Mouse (Mus musculus) midbrain, postnatal 0 days (tissue): ENCODE measurements at regions not wholly inside any gene's neighbourhood (a gene's known extent, or its start where the extent isn't known, plus 50 kb on each side); places are given as distances from the start of the nearest gene placed in this dataset.

Source experiments
- ATAC-seq: fragments of 200-750 bp; cut with Nextera tagmentation; 2 replicates; pipeline ENCODE4 v1.8.0; 2017; ENCODE audit warnings: moderate number of reproducible peaks, mild to moderate bottlenecking, moderate TSS enrichment, moderate library complexity; ENCODE audit not compliant: low FRiP score
- DNase-seq: peaks from one replicate; pipeline ENCODE4 v3.0.0-alpha.2; 2015; ENCODE audit warnings: low spot score
- H3K27ac ChIP-seq: fragments of 300-500 bp; sonication (generic); 2 replicates; pipeline ENCODE4 v1.5.1; 2014; ENCODE audit warnings: low read depth, mild to moderate bottlenecking, low read length, mixed read lengths
- H3K27me3 ChIP-seq: fragments of 300-500 bp; sonication (generic); 2 replicates; pipeline ENCODE4 v1.6.1; 2014; ENCODE audit warnings: low read length, control low read depth, mixed read lengths; ENCODE audit not compliant: insufficient read depth
- H3K36me3 ChIP-seq: fragments of 300-500 bp; sonication (generic); 2 replicates; pipeline ENCODE4 v1.6.1; 2014; ENCODE audit warnings: low read length, control low read depth, mixed read lengths; ENCODE audit not compliant: insufficient read depth
- H3K4me1 ChIP-seq: fragments of 300-500 bp; sonication (generic); 2 replicates; pipeline ENCODE4 v1.6.1; 2014; ENCODE audit warnings: mild to moderate bottlenecking, control low read depth, antibody characterized with exemption, low read length, mixed read lengths; ENCODE audit not compliant: insufficient read depth
- H3K4me2 ChIP-seq: fragments of 300-500 bp; sonication (generic); 2 replicates; pipeline ENCODE4 v1.6.1; 2014; ENCODE audit warnings: low read depth, mild to moderate bottlenecking, low read length, mixed read lengths; ENCODE audit not compliant: poor library complexity, severe bottlenecking
- H3K4me3 ChIP-seq: fragments of 300-500 bp; sonication (generic); 2 replicates; pipeline ENCODE4 v1.5.1; 2014; ENCODE audit warnings: low read depth, mild to moderate bottlenecking, low read length, moderate library complexity
- H3K9ac ChIP-seq: fragments of 300-500 bp; sonication (generic); replicated peaks from 2 replicates; pipeline ENCODE4 v1.6.1; 2014; ENCODE audit warnings: mild to moderate bottlenecking, low read length, moderate library complexity, mixed read lengths; ENCODE audit not compliant: poor library complexity, severe bottlenecking
- H3K9me3 ChIP-seq: fragments of 300-500 bp; sonication (generic); 2 replicates; pipeline ENCODE4 v1.6.1; 2016; ENCODE audit warnings: low read length, control low read depth
- CTCF ChIP-seq: IDR thresholded peaks from 2 replicates; pipeline ENCODE4 v1.5.1; 2016; ENCODE audit warnings: antibody characterized with exemption, mild to moderate bottlenecking
- WGBS: fragments of 180-500 bp; shearing (Covaris S2); extraction: QIAGEN DNeasy Blood & Tissue Kit; methylation state at CpG from one replicate; pipeline ENCODE4 v1.1.7; 2014; 5-methylcytosine and 5-hydroxymethylcytosine counted together

DNA sequence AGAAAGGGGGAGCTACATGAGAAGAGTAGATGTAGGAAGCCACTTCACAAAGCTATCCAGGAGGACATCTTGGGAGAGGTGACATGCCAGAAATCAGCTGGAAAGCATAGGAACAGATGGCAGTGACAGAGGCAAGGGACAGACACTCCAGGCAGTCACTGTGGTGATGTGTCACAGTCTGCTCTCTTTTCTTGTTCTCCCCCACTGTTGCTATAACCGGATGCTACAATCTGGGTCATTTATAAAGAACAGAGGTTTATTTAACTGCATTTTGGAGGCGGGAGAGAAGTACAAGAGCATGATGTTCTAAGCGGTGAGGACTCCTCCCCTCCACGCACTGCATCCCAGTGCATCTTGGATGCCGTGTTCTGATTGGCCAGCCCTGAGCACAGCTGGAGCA lies 133.8 kb upstream of the Med13l start:
- Histone ChIP-seq H3K4me1 (peaks cover 4% of the 10 kb centered on the region; the same call in 1 of the 2 replicates), H3K27ac (no peak overlapping the region), H3K4me3 (no peak overlapping the region), H3K4me2 (no peak overlapping the region), H3K9ac (no peak overlapping the region), H3K27me3 (no peaks in the 10 kb centered on the region), H3K36me3 (no peaks in the 10 kb centered on the region), H3K9me3 (no peaks in the 10 kb centered on the region)
- no peak for DNase-seq
- 65% methylated on average over 5 of the region's 5 CpGs for WGBS
- no peak for ATAC-seq
- TF ChIP-seq CTCF = no peak

DNA sequence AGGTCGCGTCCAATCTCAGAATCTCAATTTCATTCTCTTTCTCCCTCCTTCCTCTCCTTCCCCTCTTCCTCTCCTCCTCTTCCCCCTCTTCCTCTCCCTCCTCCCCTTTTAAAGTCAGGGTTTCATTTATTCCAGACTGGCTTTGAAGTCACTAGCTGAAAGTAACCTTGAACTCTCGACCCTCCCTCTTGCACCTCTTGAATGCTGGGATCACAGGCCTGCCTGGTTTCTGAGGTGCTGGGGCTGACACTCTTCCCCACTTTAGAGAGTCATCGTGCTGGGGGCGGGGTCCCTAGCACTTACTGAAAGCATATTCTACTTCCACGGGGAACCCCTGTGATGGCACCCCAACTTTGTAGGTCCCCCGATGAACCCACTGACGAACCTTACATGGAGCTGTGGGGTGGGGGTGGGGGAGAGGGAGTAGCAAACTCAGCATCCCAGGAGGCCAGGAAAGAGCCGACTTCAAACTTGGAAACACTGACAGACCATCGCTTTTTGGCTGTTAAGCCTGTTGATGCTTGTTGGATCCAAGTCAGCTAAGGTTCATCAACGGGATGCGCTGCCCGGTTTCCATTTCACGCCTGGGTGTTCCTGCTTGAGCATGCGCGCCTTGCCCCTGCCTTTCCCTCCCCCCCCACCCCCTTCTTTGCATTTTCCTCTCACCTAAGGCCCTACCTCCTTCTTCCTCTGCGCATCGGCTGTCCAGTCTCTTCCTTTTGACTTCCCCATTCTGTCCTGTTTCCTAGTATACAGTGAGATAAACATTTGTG lies 132.0 kb upstream of the Med13l start:
- Histone ChIP-seq H3K9ac (no peak overlapping the region), H3K9me3 (no peaks in the 10 kb centered on the region), H3K4me2 (no peak overlapping the region), H3K4me1 (no peaks in the 10 kb centered on the region), H3K27ac (no peak overlapping the region), H3K27me3 (no peaks in the 10 kb centered on the region), H3K4me3 (no peak overlapping the region), H3K36me3 (no peaks in the 10 kb centered on the region)
- DNase-seq (no peak), ATAC-seq (no peak)
- 87% methylated on average over 18 of the region's 18 CpGs for WGBS
- TF ChIP-seq CTCF = no peak

DNA sequence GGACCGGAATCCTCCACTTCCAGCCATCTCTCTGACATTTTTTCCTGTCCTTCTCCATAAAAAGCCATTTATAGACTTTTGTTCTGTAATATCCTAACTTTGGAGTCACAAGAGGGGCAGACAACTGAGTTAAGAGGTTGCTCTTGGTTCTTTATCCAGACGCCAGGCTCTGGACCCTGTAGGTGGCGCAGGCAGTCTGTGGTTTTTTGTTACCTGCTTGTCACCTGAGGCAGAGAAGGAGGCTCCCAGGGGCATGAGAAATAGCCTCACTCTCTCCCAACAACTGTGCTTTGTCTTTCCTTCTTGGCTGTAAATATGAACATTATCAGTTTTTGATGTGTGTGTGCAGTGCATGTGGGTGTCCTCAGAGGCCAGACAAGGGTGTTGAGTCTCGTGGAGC lies 126.9 kb upstream of the Med13l start:
- H3K4me2 ChIP-seq = no peak overlapping the region
- no peaks in the 10 kb centered on the region for H3K36me3 ChIP-seq
- DNase-seq (no peak), ATAC-seq (no peak)
- H3K9ac ChIP-seq = no peak overlapping the region
- 78% methylated on average over 4 of the region's 4 CpGs for WGBS
- H3K27ac ChIP-seq = no peak overlapping the region
- peaks cover 7% of the 10 kb centered on the region; the same call in 1 of the 2 replicates for H3K4me1 ChIP-seq
- TF ChIP-seq CTCF = peak; percentile 28; the same call in 1 of the 2 replicates
- peaks cover 17% of the 10 kb centered on the region for H3K27me3 ChIP-seq
- H3K9me3 ChIP-seq = no peaks in the 10 kb centered on the region
- H3K4me3 ChIP-seq = no peak overlapping the region

DNA sequence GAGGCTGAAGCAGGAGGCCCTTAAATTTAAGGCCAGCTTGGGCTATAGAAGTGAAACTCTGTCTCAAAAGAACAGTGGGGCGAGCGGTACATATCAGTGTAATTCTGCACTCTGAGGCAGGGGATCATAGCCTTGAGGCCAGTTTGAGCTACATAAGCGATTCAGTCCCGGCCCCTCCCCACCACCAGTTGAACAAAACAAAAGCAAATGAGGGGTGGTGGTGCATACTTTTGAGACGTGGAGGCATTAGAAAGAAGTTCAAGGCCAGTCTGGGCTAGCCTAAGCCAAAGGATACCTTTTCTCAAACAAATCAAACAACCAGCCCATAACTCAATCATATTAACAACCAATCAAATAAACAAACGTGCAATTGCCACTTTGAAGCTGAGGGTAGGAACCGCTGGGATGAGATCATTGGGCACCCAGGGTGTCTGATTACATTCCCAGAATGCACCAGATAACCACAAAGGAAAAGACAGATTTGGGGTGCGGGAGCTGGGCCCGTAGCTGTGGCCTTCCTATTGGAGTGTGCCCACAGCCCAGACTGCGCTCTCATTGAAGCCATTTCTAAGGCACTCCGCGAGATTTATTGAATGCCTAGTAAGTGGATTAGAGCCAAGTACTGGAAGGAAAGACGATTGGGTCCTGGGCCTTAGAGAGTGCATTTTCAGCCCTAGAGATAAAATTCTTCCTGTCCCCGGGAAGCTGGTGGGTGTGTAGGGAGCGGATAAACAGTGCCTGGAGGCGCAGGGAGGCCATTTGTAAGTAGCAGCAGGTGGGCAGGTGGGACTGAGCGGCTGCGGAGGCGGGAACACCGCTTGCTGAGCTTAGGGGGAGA lies 125.5 kb upstream of the Med13l start:
- Histone ChIP-seq H3K36me3 (no peaks in the 10 kb centered on the region), H3K4me3 (no peak overlapping the region), H3K27me3 (peaks cover 17% of the 10 kb centered on the region), H3K27ac (no peak overlapping the region), H3K9me3 (no peaks in the 10 kb centered on the region), H3K4me2 (no peak overlapping the region), H3K9ac (no peak overlapping the region), H3K4me1 (peaks cover 7% of the 10 kb centered on the region; the same call in 1 of the 2 replicates)
- ATAC-seq = no peak
- 22% methylated on average over 20 of the region's 20 CpGs for WGBS
- peak; percentile 34 for DNase-seq
- TF ChIP-seq CTCF = no peak

DNA sequence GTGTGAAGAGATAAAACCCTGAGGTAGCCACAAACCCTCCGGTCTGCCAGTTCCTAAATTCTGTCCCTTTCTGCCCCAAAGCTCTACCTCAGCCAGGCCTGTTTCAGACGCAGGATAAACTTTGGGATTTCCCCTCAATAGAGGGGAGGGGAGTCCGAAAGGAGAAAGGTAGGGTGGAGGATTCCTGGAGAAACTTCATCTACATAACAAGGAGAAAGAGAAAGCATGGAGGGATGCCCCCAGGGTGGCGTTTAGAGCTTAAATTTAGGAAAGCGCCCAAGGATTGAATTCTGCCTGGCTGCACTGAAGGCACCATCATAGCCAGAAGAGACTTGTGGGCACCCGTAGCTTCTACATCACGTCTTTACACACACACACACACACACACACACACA lies 124.9 kb upstream of the Med13l start:
- H3K9me3 ChIP-seq = no peaks in the 10 kb centered on the region
- H3K27me3 ChIP-seq = peaks cover 17% of the 10 kb centered on the region
- no peaks in the 10 kb centered on the region for H3K36me3 ChIP-seq
- no peak for ATAC-seq
- no peak for DNase-seq
- H3K4me3 ChIP-seq = no peak overlapping the region
- H3K27ac ChIP-seq = no peak overlapping the region
- no peak for TF ChIP-seq CTCF
- 30% methylated on average over 7 of the region's 7 CpGs for WGBS
- H3K9ac ChIP-seq = no peak overlapping the region
- peaks cover 7% of the 10 kb centered on the region; the same call in 1 of the 2 replicates for H3K4me1 ChIP-seq
- no peak overlapping the region for H3K4me2 ChIP-seq

DNA sequence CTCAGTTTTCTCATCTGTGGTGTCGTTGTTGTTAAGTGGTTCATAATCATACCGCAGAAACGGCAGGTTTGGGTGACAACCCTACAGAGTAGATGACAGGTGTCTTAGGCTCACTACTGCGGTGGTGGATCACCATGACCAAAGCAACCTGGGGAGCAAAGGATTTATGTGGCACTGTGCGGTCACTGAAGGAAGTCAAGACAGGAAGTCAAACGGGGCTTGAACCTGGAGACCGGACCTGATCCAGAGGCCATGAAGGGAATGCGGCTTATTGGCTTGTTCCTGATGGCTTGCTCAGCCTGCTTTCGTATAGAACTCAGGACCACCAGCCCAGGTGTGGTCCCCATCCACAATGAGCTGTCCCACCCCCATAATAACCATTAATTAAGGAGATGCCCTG lies 124.4 kb upstream of the Med13l start:
- Histone ChIP-seq H3K9ac (no peak overlapping the region), H3K4me2 (no peak overlapping the region), H3K27me3 (peaks cover 17% of the 10 kb centered on the region), H3K27ac (no peak overlapping the region), H3K9me3 (no peaks in the 10 kb centered on the region), H3K4me3 (no peak overlapping the region), H3K4me1 (peaks cover 7% of the 10 kb centered on the region; the same call in 1 of the 2 replicates), H3K36me3 (no peaks in the 10 kb centered on the region)
- no peak for DNase-seq
- 32% methylated on average over 9 of the region's 9 CpGs for WGBS
- no peak for ATAC-seq
- TF ChIP-seq CTCF = no peak
